Mouse (Mus musculus): ENCODE results near the gene Grik1. TPM values are rescaled to one million over a fixed set of nuclear protein-coding genes. Genes with fewer than 3 reads are reported as not detected.

The Grik1 gene
- polyA plus RNA-seq, 1 experiment = 21.0 TPM

DNA sequence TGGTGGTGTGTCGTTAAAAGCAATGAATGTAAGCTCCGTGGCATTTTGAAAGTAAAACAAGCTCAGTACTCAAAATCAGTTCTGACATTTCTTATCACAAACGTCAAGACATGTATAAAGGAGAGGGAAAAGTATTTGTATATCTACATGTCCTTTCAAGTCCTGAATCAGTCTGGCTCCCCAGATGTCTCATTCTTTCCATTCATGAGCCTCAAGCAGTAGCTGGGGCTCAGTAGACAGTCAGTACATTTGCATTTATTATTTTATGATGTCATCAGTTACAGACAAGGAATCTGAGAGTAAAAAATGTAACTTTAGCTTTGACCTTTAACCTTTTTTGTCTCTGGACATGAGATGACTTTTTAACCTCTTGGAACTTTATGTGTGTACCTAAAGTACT is 68.1 kb downstream of the Grik1 start:
- TF ChIP-seq POLR2A (IDR thresholded peaks at IDR 0.05; ENCODE audit: borderline replicate concordance, extremely low read depth, insufficient read depth, insufficient read length, poor library complexity, severe bottlenecking) (no peak), CTCF (IDR thresholded peaks at IDR 0.05; ENCODE audit: borderline replicate concordance, extremely low read depth, insufficient read depth, insufficient read length) (no peak)
- no peak for DNase-seq (ENCODE audit: low read depth)

- no peak for DNase-seq (ENCODE audit: low read depth)
- TF ChIP-seq CTCF (IDR thresholded peaks at IDR 0.05; ENCODE audit: borderline replicate concordance, extremely low read depth, insufficient read depth, insufficient read length) (no peak), POLR2A (IDR thresholded peaks at IDR 0.05; ENCODE audit: borderline replicate concordance, extremely low read depth, insufficient read depth, insufficient read length, poor library complexity, severe bottlenecking) (no peak)
Observed at GRCm38 (mm10) chr16:88212531-88212930, 77.5 kb downstream of the Grik1 start.

DNA sequence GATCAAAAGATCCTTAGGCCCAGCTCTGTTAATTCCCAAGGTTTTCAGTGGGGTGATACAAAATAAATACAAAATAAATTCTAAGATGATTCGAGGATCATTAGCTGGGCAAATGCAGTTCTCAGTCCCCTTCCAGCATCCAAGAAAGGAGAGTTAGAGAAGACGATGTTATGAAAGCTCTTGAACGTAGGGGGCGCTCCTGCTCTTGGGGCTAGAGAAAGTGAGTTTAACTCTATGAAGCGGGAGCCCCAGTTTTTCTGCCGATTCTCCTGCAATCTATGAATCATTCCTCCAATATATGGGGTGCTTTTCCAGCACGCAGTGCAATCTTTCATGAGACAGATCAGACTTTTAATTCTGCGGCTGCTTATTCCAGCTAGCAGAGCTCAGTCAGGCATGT is 78.2 kb downstream of the Grik1 start:
- peak; percentile 29; the same call in 1 of the 2 replicates for TF ChIP-seq CTCF (IDR thresholded peaks at IDR 0.05; ENCODE audit: borderline replicate concordance, extremely low read depth, insufficient read depth, insufficient read length)
- TF ChIP-seq POLR2A (IDR thresholded peaks at IDR 0.05; ENCODE audit: borderline replicate concordance, extremely low read depth, insufficient read depth, insufficient read length, poor library complexity, severe bottlenecking) = no peak
- no peak for DNase-seq (ENCODE audit: low read depth)

DNA sequence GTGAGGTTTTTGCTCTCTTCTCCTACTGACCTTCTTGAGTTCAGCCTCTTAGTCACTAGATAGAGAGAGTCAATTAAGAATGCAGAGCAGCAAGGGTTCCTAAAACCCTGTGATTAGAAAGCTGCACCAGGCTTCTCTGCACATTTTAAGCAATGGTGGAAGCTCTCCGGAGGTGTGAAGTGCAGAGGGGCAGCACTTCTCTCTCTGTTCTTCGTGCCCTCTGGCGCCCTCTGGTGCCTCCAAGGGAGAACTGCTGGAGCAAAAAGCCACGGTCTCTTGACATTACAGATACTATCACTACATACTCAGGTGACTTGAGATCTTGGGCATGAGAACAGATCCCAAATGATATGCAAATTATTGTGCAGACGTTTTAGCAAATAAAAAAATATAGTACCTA is 85.7 kb downstream of the Grik1 start:
- DNase-seq (ENCODE audit: low read depth) = peak; percentile 82
- TF ChIP-seq CTCF (IDR thresholded peaks at IDR 0.05; ENCODE audit: borderline replicate concordance, extremely low read depth, insufficient read depth, insufficient read length) (peak; percentile 98), POLR2A (IDR thresholded peaks at IDR 0.05; ENCODE audit: borderline replicate concordance, extremely low read depth, insufficient read depth, insufficient read length, poor library complexity, severe bottlenecking) (no peak)

GRCm38 (mm10) chr16:88203985-88204384 is 86.1 kb downstream of the Grik1 start:
- TF ChIP-seq POLR2A (IDR thresholded peaks at IDR 0.05; ENCODE audit: borderline replicate concordance, extremely low read depth, insufficient read depth, insufficient read length, poor library complexity, severe bottlenecking) (no peak), CTCF (IDR thresholded peaks at IDR 0.05; ENCODE audit: borderline replicate concordance, extremely low read depth, insufficient read depth, insufficient read length) (no peak)
- peak; percentile 14 for DNase-seq (ENCODE audit: low read depth)

GRCm38 (mm10) chr16:88187433-88188037 is 102.5 kb downstream of the Grik1 start:
- peak; percentile 50 for DNase-seq (ENCODE audit: low read depth)

DNA sequence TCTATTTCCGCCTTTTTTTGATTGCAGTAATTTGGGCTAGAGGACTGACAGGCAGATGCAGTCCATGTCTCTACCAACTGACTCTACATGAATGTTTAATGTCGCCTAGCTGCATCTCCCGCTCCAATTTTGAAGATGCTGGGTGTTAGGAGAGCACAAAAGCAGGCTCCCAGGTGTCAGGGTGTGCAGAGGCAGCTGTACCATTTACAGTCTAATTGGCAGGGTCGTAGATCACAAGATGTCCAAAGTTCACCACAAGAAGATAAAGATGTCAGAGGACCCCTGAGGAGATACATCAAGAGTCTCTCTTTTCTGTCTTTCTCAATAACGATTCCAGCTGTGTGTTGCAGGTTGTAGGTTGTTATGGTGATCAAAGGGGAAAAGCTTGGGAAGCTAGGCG is 111.3 kb downstream of the Grik1 start:
- peak; percentile 70 for DNase-seq (ENCODE audit: low read depth)
- TF ChIP-seq POLR2A (IDR thresholded peaks at IDR 0.05; ENCODE audit: borderline replicate concordance, extremely low read depth, insufficient read depth, insufficient read length, poor library complexity, severe bottlenecking) (no peak), CTCF (IDR thresholded peaks at IDR 0.05; ENCODE audit: borderline replicate concordance, extremely low read depth, insufficient read depth, insufficient read length) (no peak)

More at GRCm38 (mm10) chr16:88187433-88188037, 102.5 kb downstream of the Grik1 start:
- no peak for TF ChIP-seq POLR2A (IDR thresholded peaks at IDR 0.05; ENCODE audit: borderline replicate concordance, extremely low read depth, insufficient read depth, insufficient read length, poor library complexity, severe bottlenecking)
- TF ChIP-seq CTCF (IDR thresholded peaks at IDR 0.05; ENCODE audit: borderline replicate concordance, extremely low read depth, insufficient read depth, insufficient read length) = no peak

- DNase-seq (ENCODE audit: low read depth) = peak; percentile 76
- TF ChIP-seq POLR2A (IDR thresholded peaks at IDR 0.05; ENCODE audit: borderline replicate concordance, extremely low read depth, insufficient read depth, insufficient read length, poor library complexity, severe bottlenecking) (no peak), CTCF (IDR thresholded peaks at IDR 0.05; ENCODE audit: borderline replicate concordance, extremely low read depth, insufficient read depth, insufficient read length) (no peak)
Observed at GRCm38 (mm10) chr16:88177364-88177763, 112.7 kb downstream of the Grik1 start.

- TF ChIP-seq CTCF (IDR thresholded peaks at IDR 0.05; ENCODE audit: borderline replicate concordance, extremely low read depth, insufficient read depth, insufficient read length) = no peak
- peak; percentile 94 for DNase-seq (ENCODE audit: low read depth)
Observed at GRCm38 (mm10) chr16:88174083-88174721, 115.9 kb downstream of the Grik1 start.

GRCm38 (mm10) chr16:88166547-88166946 is 123.5 kb downstream of the Grik1 start:
- TF ChIP-seq POLR2A (IDR thresholded peaks at IDR 0.05; ENCODE audit: borderline replicate concordance, extremely low read depth, insufficient read depth, insufficient read length, poor library complexity, severe bottlenecking) = no peak
- no peak for TF ChIP-seq CTCF (IDR thresholded peaks at IDR 0.05; ENCODE audit: borderline replicate concordance, extremely low read depth, insufficient read depth, insufficient read length)
- no peak for DNase-seq (ENCODE audit: low read depth)

DNA sequence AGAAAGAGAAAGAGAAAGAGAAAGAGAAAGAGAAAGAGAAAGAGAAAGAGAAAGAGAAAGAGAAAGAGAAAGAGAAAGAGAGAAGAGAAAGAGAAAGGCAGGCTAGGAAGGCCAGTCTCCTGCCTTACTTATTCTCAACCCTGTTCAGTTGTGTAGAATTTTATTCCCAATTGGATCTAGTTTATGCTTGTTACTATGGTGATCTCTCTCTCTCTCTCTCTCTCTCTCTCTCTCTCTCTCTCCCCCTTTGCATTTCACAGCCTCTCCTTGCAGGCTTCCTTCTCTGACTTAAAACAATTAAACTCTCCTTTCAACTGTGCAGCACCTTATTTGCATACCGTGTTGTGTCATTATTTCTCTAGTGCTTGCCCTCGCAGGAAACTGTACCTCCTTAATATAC is 147.5 kb downstream of the Grik1 start:
- TF ChIP-seq POLR2A (IDR thresholded peaks at IDR 0.05; ENCODE audit: borderline replicate concordance, extremely low read depth, insufficient read depth, insufficient read length, poor library complexity, severe bottlenecking) = no peak
- no peak for TF ChIP-seq CTCF (IDR thresholded peaks at IDR 0.05; ENCODE audit: borderline replicate concordance, extremely low read depth, insufficient read depth, insufficient read length)
- peak; percentile 56 for DNase-seq (ENCODE audit: low read depth)

DNA sequence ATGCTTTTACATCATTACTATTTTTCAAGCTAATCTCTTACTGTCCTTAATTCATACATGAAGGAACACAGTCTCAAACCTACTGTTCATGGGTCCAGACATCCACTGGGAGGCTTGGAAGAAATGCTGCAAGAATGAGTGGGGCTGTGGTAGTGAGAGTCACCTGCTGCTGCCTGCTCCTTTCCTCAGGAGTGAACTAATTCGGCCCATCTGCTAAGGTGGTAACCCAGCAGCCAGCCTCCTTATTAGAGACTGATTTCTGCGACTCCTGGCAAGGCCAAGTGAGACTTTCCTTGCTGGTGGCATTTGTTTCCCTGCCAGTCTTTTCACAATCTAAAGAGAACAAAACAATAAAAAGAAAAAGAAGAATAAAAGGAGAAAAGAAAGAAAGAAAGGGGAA is 147.9 kb downstream of the Grik1 start:
- DNase-seq (ENCODE audit: low read depth) = peak; percentile 59
- no peak for TF ChIP-seq CTCF (IDR thresholded peaks at IDR 0.05; ENCODE audit: borderline replicate concordance, extremely low read depth, insufficient read depth, insufficient read length)
- no peak for TF ChIP-seq POLR2A (IDR thresholded peaks at IDR 0.05; ENCODE audit: borderline replicate concordance, extremely low read depth, insufficient read depth, insufficient read length, poor library complexity, severe bottlenecking)

All from brain, embryonic 14.5 days (tissue).